Mouse (Mus musculus) yolk sac, embryonic 10.5 days (tissue): Measurements from ENCODE around the gene Lrmda.

ENCODE experiments used
- DNase-seq: peaks from one replicate; pipeline ENCODE4 v3.0.0-alpha.2; 2017; ENCODE audit warnings: low spot score

Gene Lrmda

GRCm38 (mm10) chr14:23057228-23057976 is 1037.9 kb downstream of the Lrmda start:
- DNase-seq, result no peak

GRCm38 (mm10) chr14:23057987-23058386 is 1038.5 kb downstream of the Lrmda start:
- no peak for DNase-seq

GRCm38 (mm10) chr14:23078719-23079118 is 1059.2 kb downstream of the Lrmda start:
- no peak for DNase-seq

DNA sequence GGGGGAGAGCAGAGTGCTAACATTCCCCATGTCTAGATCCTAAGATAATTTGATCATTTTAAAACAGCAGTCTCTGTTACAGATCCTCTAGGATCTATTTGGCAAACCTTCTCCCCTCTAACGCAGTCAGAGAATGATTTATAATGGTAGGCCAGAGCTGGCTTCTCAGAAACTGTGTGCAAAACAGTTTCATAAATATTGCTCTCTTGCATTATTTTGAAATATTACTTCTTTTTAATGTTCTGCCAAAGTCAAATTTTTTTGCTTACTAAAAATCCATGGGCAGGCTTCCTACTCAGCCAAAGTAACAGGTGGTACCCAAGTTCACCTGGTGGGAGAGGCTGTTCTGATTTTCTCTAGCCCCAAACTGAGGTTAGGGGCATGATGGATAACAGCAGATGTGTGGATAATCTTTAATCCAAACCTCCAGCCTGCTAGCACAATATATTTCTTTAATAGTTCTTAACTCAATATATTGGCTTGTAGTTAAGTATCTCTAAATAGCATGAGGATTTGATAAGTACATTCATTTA is 1064.8 kb downstream of the Lrmda start:
- DNase-seq, result no peak

- no peak for DNase-seq
Observed at GRCm38 (mm10) chr14:23084797-23085196, 1065.3 kb downstream of the Lrmda start.

DNA sequence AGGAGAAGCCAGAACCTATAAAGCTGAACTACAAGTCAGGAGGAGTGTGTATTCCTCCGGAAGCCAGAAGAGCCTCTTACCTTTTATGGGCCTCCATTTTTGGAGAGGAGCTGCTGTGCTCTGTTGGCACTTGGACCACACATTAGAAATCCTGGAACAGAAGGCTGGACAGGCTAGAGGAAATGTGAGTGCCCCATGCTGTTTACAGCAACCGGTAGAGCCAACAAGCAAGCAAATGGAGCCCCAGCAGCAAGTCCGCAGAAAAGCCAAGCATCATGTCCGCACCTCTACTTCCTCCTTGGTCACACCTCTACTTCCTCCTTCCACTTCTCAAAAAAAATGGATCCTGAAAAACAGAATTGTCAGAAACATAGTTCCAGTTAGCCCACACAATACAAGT is 1073.8 kb downstream of the Lrmda start:
- no peak for DNase-seq

GRCm38 (mm10) chr14:23094546-23095157 is 1075.1 kb downstream of the Lrmda start:
- DNase-seq, result no peak

- DNase-seq, result no peak
Observed at GRCm38 (mm10) chr14:23095158-23096016, 1075.9 kb downstream of the Lrmda start.

DNA sequence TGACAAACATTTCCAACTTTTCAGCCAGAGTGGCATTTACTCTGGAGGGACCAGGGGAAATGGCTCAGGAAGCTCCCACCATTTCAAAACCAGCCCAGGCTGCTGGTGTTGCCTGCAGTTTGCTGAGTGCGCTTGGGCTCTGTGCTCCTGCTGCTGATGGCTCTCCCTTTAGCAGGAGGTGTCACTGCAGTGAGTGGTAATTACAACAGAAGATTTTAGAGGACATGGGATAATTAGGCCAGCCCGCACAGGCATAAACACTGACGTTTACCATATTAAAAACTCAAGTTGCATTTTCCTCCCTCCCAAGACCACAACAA is 1076.5 kb downstream of the Lrmda start:
- no peak for DNase-seq

GRCm38 (mm10) chr14:23096405-23096804 is 1076.9 kb downstream of the Lrmda start:
- DNase-seq, result no peak
